Mouse (Mus musculus): ENCODE data around the gene Tmem79.

DNA sequence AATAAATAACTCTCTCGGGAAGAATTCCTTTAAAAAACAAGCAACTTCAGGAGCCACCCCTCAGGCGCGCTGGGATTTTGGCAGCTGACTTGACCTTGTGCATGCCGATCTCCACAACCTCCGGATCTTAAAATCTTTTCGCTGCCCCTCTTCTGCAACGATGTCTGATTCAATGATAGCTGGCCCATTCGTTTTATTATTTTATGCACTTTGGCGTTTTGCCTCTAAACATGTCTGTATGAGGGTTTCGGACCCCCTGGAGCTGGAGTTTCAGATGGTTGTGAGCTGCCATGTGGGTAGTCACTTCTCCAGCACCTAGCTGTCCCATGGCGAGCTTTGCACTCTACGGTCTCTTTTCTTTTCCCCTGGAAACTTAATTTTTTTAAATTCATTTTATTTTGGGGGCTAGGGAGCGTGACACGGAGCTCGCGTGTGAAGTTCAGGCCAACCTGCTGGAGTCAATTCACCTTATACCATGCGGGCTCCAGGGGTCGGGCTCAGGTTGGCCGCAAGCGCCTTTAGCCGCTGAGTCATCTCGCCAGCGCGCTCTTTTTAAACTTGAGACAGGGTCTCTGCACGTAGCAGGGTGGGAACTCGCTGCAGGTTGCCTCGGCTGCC is 403 bp downstream of the Tmem79 start:
- no peak for TF ChIP-seq EP300 (IDR thresholded peaks at IDR 0.05; ENCODE audit: low read depth)
- no peak for TF ChIP-seq CTCF (IDR thresholded peaks at IDR 0.05; ENCODE audit: low read depth)

Data from liver, postnatal 0 days (tissue).